Mouse (Mus musculus): ENCODE data around the gene Psmc3. TPM values are rescaled to one million over a fixed set of nuclear protein-coding genes. Genes with fewer than 3 reads are reported as not detected.

Psmc3 gene
- polyA plus RNA-seq, 1 experiment from 2014 or later: 288 TPM

- Histone ChIP-seq H3K27me3 (no peaks in the 10 kb centered on the region), H3K9me3 (replicated peaks) (no peaks in the 10 kb centered on the region), H3K4me3 (replicated peaks) (peak overlapping the region; percentile 94), H3K27ac (replicated peaks) (peak overlapping the region; percentile 88), H3K4me1 (peaks cover 13% of the 10 kb centered on the region), H3K36me3 (peaks cover 43% of the 10 kb centered on the region), H3K9ac (peak overlapping the region; percentile 85), H3K4me2 (replicated peaks) (peak overlapping the region; percentile 84)
- peak; percentile 58 for ATAC-seq (ENCODE audit: insufficient number of reproducible peaks, low FRiP score, low TSS enrichment, low read depth)
- 0% methylated on average over 6 of the region's 6 CpGs for WGBS
These were observed 452 bp upstream of the Psmc3 start for GRCm38 (mm10) chr2:91053181-91053933.

GRCm38 (mm10) chr2:91058435-91058834 lies 4.6 kb downstream of the Psmc3 start:
- WGBS: 49% methylated on average over 5 of the region's 5 CpGs
- Histone ChIP-seq H3K27ac (replicated peaks) (no peak overlapping the region), H3K36me3 (peaks cover 79% of the 10 kb centered on the region), H3K4me3 (replicated peaks) (no peak overlapping the region), H3K4me1 (peaks cover 18% of the 10 kb centered on the region), H3K9ac (no peak overlapping the region), H3K4me2 (replicated peaks) (no peak overlapping the region), H3K9me3 (replicated peaks) (no peaks in the 10 kb centered on the region), H3K27me3 (no peaks in the 10 kb centered on the region)
- no peak for ATAC-seq (ENCODE audit: insufficient number of reproducible peaks, low FRiP score, low TSS enrichment, low read depth)

DNA sequence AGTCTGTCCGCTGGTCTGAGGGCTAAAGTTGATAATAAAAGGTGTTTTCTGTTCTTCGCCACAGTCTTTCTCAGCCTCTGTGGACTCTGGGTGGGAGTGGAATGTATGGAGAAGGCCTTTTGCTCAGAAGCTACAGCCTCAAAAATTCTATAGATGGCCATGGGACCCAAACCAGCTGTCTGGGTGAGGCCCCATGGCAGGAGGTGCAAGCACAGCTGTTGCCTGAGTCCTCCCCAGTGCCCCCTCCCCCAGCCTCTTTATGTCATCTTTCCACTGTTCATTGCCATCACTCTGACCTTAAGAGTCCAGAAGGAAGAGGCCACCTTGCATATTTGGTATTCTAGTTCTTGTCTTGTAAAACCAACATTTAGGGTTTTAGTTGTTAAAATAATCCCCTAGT lies 5.6 kb downstream of the Psmc3 start:
- no peak for ATAC-seq (ENCODE audit: insufficient number of reproducible peaks, low FRiP score, low TSS enrichment, low read depth)
- WGBS: 89% methylated on average over 2 of the region's 2 CpGs
- Histone ChIP-seq H3K27me3 (no peaks in the 10 kb centered on the region), H3K27ac (replicated peaks) (no peak overlapping the region), H3K4me2 (replicated peaks) (no peak overlapping the region), H3K4me1 (peaks cover 18% of the 10 kb centered on the region), H3K36me3 (peaks cover 89% of the 10 kb centered on the region), H3K9ac (no peak overlapping the region), H3K9me3 (replicated peaks) (no peaks in the 10 kb centered on the region), H3K4me3 (replicated peaks) (no peak overlapping the region)

- H3K36me3 ChIP-seq: peaks cover 95% of the 10 kb centered on the region
- H3K27me3 ChIP-seq: no peaks in the 10 kb centered on the region
- H3K4me3 ChIP-seq (replicated peaks): no peak overlapping the region
- H3K9me3 ChIP-seq (replicated peaks): no peaks in the 10 kb centered on the region
- H3K4me2 ChIP-seq (replicated peaks): no peak overlapping the region
- H3K4me1 ChIP-seq: 0 out of 2 replicates have a peak, but pooled peaks cover 5% of the 10 kb centered on the region
- H3K9ac ChIP-seq: no peak overlapping the region
- 77% methylated on average over 10 of the region's 10 CpGs for WGBS
- H3K27ac ChIP-seq (replicated peaks): 0 out of 2 replicates have a peak overlapping the region, but pooled peaks have one; percentile 17
- ATAC-seq (ENCODE audit: insufficient number of reproducible peaks, low FRiP score, low TSS enrichment, low read depth): peak; percentile 31
These were observed 6.9 kb downstream of the Psmc3 start for GRCm38 (mm10) chr2:91060544-91061355.

DNA sequence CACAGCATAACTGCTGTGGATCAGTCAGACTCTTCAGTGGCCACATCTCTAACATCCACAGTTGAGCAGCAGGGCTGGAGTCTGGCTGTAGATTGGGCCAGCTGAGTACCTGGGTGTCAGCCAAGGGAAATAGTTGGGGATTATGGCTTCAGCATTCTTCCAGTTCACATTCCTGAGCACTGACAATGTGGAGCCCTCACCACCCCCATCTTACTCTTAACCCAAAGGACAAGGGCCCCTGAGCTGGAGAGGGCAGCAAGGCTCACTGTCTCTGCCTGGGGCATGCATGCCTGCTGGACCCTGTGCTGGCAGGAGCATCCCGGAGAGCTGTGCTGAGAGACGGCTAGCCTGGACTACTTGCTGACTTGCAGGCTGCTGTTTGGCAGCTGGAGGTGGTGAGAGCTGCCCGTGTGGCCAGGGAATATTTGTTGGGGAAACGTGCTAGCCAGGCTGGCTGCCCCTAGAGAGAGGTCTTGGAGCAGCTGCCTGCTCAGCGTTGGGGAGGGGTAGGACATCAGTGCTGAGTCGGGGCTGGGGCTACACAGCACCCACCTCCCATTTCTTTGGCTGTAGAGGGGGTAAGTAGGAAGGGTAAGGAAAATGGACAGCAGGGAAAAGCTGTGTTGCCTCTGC lies 8.2 kb downstream of the Psmc3 start:
- ATAC-seq (ENCODE audit: insufficient number of reproducible peaks, low FRiP score, low TSS enrichment, low read depth): no peak; the same call in 1 of the 2 replicates
- H3K36me3 ChIP-seq: peaks cover 92% of the 10 kb centered on the region

GRCm38 (mm10) chr2:91062779-91063606 lies 9.2 kb downstream of the Psmc3 start:
- Histone ChIP-seq H3K27ac (replicated peaks) (no peak overlapping the region), H3K36me3 (peaks cover 82% of the 10 kb centered on the region), H3K4me2 (replicated peaks) (no peak overlapping the region), H3K9ac (no peak overlapping the region), H3K27me3 (no peaks in the 10 kb centered on the region), H3K9me3 (replicated peaks) (no peaks in the 10 kb centered on the region), H3K4me3 (replicated peaks) (no peak overlapping the region), H3K4me1 (peaks cover 6% of the 10 kb centered on the region; the same call in 1 of the 2 replicates)
- 88% methylated on average over 16 of the region's 16 CpGs for WGBS
- ATAC-seq (ENCODE audit: insufficient number of reproducible peaks, low FRiP score, low TSS enrichment, low read depth): no peak

More for the DNA sequence above, 8.2 kb downstream of the Psmc3 start:
- H3K9me3 ChIP-seq (replicated peaks): no peaks in the 10 kb centered on the region
- H3K4me2 ChIP-seq (replicated peaks): no peak overlapping the region
- H3K27me3 ChIP-seq: no peaks in the 10 kb centered on the region
- H3K9ac ChIP-seq: no peak overlapping the region
- H3K27ac ChIP-seq (replicated peaks): peak overlapping the region; percentile 53; the same call in 1 of the 2 replicates
- WGBS: 68% methylated on average over 6 of the region's 6 CpGs
- H3K4me3 ChIP-seq (replicated peaks): no peak overlapping the region
- 0 out of 2 replicates have a peak, but pooled peaks cover 5% of the 10 kb centered on the region for H3K4me1 ChIP-seq

DNA sequence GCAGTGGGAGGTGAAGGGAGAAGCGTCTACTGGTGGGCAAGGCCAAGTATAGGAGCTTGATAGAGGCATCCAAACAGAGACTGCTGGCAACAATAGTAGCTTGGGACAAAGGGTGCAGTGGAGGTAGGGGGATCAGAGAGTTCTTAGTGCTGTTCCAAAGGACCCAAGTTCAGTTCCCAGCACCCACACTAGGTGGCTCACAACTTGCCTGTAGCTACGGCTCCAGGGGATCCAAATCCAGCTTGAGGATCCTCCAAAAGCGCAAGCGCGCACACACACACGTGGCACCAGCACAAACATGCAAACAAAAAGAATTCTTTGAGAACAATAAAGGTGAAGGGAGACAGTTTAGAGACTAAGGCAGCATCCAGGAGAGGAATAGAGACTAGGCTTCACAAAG lies 10.4 kb downstream of the Psmc3 start:
- H3K27ac ChIP-seq (replicated peaks): no peak overlapping the region
- no peak overlapping the region for H3K4me2 ChIP-seq (replicated peaks)
- ATAC-seq (ENCODE audit: insufficient number of reproducible peaks, low FRiP score, low TSS enrichment, low read depth): no peak
- H3K4me3 ChIP-seq (replicated peaks): no peak overlapping the region
- no peaks in the 10 kb centered on the region for H3K9me3 ChIP-seq (replicated peaks)
- H3K27me3 ChIP-seq: no peaks in the 10 kb centered on the region
- H3K4me1 ChIP-seq: peaks cover 18% of the 10 kb centered on the region
- 82% methylated on average over 6 of the region's 6 CpGs for WGBS
- H3K9ac ChIP-seq: no peak overlapping the region
- peaks cover 69% of the 10 kb centered on the region for H3K36me3 ChIP-seq

DNA sequence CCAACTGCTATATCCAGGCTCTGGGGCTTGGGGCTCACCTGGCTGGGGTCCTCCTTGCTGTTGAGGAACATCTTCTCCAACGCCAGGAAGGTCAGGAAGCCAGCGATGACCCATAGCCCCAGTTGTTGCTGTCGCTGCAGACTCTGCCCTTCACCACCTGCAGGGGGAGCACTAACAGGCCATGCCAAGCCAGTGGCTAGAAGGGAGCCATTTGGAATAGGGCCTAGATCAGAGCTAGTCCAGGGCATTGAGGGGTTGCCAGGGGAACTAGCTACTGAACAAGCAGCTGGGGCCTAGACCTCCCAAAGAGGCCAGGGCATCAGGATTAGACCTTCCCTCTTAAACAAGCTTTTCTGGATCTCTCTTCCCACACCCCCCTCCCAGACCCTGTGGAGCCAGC lies 11.7 kb downstream of the Psmc3 start:
- H3K4me3 ChIP-seq (replicated peaks): no peak overlapping the region
- no peak overlapping the region for H3K4me2 ChIP-seq (replicated peaks)
- no peak for ATAC-seq (ENCODE audit: insufficient number of reproducible peaks, low FRiP score, low TSS enrichment, low read depth)
- no peaks in the 10 kb centered on the region for H3K27me3 ChIP-seq
- 52% methylated on average over 3 of the region's 3 CpGs for WGBS
- peaks cover 21% of the 10 kb centered on the region for H3K4me1 ChIP-seq
- no peaks in the 10 kb centered on the region for H3K9me3 ChIP-seq (replicated peaks)
- H3K36me3 ChIP-seq: peaks cover 57% of the 10 kb centered on the region
- no peak overlapping the region for H3K9ac ChIP-seq
- H3K27ac ChIP-seq (replicated peaks): no peak overlapping the region

DNA sequence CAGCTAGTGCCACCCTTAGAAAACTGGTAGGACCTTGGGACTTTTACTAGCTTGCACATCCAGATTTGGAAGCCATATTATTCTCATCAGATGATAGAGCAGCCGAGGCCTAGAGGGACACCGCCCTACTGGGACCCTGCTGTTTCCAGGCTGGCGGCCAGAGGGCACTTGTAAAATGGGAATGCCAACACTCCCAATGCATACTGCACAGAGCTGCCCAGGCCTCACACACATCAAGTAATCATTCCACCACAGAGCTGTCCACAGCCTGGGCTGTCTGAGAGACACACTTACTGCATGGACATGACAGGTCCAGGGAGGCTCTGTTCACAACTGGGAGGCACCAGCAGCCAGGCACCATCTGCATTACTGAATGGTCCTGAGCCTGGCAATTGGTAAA lies 12.6 kb downstream of the Psmc3 start:
- no peak overlapping the region for H3K4me2 ChIP-seq (replicated peaks)
- no peak overlapping the region for H3K4me3 ChIP-seq (replicated peaks)
- no peak overlapping the region for H3K27ac ChIP-seq (replicated peaks)
- H3K36me3 ChIP-seq: peaks cover 48% of the 10 kb centered on the region
- ATAC-seq (ENCODE audit: insufficient number of reproducible peaks, low FRiP score, low TSS enrichment, low read depth): no peak
- peaks cover 24% of the 10 kb centered on the region for H3K4me1 ChIP-seq
- no peak overlapping the region for H3K9ac ChIP-seq
- 83% methylated on average over 3 of the region's 3 CpGs for WGBS
- no peaks in the 10 kb centered on the region for H3K9me3 ChIP-seq (replicated peaks)
- no peaks in the 10 kb centered on the region for H3K27me3 ChIP-seq

GRCm38 (mm10) chr2:91068162-91068871 lies 14.5 kb downstream of the Psmc3 start:
- 0 out of 2 replicates have a peak overlapping the region, but pooled peaks have one; percentile 69 for H3K9ac ChIP-seq
- H3K4me3 ChIP-seq (replicated peaks): peak overlapping the region; percentile 70
- H3K4me2 ChIP-seq (replicated peaks): peak overlapping the region; percentile 74
- H3K36me3 ChIP-seq: peaks cover 33% of the 10 kb centered on the region
- H3K27ac ChIP-seq (replicated peaks): peak overlapping the region; percentile 88; the same call in 1 of the 2 replicates
- H3K27me3 ChIP-seq: no peaks in the 10 kb centered on the region
- no peaks in the 10 kb centered on the region for H3K9me3 ChIP-seq (replicated peaks)
- WGBS: 46% methylated on average over 13 of the region's 13 CpGs
- peaks cover 24% of the 10 kb centered on the region for H3K4me1 ChIP-seq
- no peak for ATAC-seq (ENCODE audit: insufficient number of reproducible peaks, low FRiP score, low TSS enrichment, low read depth)
